Mouse (Mus musculus) mature B cell (primary cell): ENCODE data around the gene Elmo1.

Experiments used
- in situ Hi-C: fragments of 300-500 bp; cut with MboI; formaldehyde crosslinking; loops from 2 replicates; pipeline ENCODE4 v1.14.3; 2019

Elmo1 gene

DNA sequence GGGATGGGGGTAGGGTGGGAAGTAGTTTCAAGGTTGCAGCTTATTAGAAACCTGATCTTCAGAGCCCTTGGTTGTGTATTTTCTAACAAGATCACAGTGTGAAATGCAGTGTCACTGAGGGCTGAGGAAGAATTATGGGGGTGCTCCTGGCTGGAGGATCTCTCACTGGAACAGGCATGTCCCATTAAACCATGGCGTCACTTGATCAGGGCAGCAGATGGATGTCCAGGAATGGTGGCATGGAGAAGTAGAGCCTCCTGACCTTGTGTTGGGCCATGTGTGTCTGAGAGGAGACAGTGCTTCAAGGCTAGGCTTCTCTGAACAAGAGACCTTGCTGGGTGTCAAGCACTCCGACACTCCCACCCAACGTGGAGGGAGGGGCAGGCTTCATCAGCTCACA lies 431.1 kb downstream of the Elmo1 start:
- in situ Hi-C loops, result no loop called here

- in situ Hi-C loops, result no loop called here
Measured at GRCm38 (mm10) chr13:20523671-20524070, 433.3 kb downstream of the Elmo1 start.

DNA sequence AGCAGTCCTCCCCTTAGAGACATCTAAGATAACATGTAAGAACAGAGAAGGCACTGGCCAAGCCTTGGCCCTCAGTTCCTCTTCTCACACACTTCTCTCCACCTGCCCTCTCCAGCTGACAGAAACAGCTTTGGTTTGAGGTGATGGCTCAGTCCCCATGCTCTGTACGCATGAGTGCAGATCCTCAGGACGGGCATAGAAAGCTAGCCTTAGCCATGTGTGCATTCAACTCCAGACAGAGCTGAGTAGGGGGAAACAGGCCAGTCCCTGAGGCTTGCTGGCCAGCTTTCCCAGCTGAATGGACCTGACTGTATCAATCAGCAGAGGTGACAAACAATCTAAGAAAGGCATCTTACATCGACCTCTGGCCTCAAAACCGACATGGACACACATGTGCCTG lies 435.4 kb downstream of the Elmo1 start:
- in situ Hi-C loops, result no loop called here

- in situ Hi-C loops, result no loop called here
Measured at GRCm38 (mm10) chr13:20537053-20537452, 446.7 kb downstream of the Elmo1 start.

DNA sequence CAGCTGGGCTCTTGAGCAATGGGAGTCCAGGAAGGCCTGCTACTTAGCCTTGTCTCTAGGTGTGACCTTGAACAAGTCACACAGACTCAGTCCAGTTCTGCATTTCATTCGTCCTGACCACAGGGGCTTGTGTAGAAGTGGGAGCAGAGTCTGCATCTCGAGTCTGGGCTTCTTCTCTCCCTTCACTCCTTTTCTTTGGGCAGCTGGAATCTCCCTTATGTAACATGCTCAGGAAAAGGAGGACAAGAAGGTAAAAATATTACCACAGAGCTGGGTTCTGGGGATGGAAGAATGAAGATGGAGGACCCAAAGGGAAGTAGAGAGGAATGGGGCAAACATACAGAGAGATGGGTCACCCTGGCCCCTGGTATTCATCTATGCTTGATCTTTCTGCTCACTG lies 447.1 kb downstream of the Elmo1 start:
- in situ Hi-C loops, result no loop called here

- in situ Hi-C loops, result no loop called here
Measured at GRCm38 (mm10) chr13:20538216-20539070, 448.0 kb downstream of the Elmo1 start.

GRCm38 (mm10) chr13:20539631-20540030 lies 449.2 kb downstream of the Elmo1 start:
- in situ Hi-C loops, result no loop called here

- in situ Hi-C loops, result no loop called here
Measured at GRCm38 (mm10) chr13:20546568-20547204, 456.3 kb downstream of the Elmo1 start.

- in situ Hi-C loops, result no loop called here
Measured at GRCm38 (mm10) chr13:20549983-20550382, 459.6 kb downstream of the Elmo1 start.

DNA sequence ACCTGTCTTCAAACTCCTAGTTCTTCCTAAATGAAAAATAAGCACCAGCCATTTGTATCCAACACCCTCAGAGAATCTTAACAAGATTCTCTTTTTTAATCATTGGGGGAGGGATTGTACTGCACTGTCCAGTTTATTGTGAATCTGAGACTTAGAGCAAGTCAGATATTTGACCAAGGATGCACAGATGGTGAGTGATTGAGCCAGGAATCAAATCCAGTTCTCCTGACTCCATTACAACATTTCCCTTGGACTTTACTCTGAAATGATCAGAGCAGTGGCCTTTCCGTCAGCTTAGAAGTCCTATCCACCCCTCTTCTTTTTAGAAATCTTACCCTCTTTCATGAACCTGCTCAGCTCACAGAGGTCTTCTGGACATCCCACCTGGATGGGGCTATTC lies 461.2 kb downstream of the Elmo1 start:
- in situ Hi-C loops, result no loop called here

- in situ Hi-C loops, result no loop called here
Measured at GRCm38 (mm10) chr13:20555853-20556452, 465.6 kb downstream of the Elmo1 start.

GRCm38 (mm10) chr13:20556739-20557138 lies 466.3 kb downstream of the Elmo1 start:
- in situ Hi-C loops, result no loop called here

- in situ Hi-C loops, result no loop called here
Measured at GRCm38 (mm10) chr13:20557156-20557555, 466.8 kb downstream of the Elmo1 start.

DNA sequence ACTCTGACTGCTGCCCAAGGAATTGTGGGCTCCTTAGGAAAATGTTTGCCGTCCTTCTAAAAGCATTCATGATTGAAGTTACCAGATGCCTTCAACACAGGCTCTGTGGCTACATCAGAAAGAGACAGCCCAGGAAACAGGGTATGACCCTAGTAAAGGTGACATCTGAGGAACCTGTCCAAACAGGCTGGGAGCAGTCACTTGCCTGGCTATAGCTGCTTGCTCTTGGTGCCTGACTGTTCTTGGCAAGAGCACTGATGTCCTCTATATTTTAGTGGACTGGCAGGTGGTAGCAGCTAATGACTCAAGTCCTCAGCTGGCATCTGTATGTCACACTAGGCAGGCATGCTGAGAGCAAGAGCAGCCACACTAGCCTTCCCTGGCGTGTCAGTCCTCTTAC lies 468.0 kb downstream of the Elmo1 start:
- in situ Hi-C loops, result no loop called here

GRCm38 (mm10) chr13:20564414-20564813 lies 474.0 kb downstream of the Elmo1 start:
- in situ Hi-C loops, result no loop called here

DNA sequence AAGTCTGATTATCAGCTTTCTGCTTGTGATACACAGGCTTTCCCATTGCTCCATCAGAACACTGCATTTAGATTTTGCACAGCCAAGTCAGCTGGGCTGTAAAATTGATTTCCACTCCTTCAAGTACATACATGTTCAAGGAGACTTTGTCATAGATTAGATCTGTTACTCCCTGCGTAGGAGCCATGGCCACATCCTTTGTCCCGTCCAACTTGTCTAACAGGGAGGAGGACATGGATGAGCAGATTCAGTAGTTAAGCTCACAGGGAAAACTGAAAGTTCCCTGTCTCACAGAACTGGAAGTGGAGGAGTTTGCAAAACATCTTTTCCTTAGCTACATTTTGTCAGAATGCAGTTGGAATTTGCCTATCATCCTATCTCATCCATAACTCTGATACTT lies 484.8 kb downstream of the Elmo1 start:
- in situ Hi-C loops, result no loop called here

DNA sequence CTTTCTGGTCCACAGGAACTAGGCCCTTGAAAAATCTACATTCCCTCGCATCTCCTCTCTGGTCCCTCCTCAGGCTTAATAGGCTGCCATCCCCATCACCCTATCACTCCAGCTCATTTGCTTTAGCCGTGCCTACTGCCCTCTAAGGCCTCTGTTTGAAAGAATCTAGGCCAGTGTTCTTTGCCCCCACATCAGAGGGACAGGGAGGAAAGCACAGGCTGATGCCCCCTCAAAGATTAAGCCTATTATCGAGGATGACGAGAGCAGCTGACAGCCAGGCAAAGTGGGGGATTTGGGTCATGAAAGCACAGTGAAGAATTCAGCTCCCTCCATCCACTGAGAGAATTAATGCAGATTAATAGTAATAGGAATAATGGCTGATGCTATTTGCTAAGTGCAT lies 495.5 kb downstream of the Elmo1 start:
- in situ Hi-C loops, result no loop called here

- in situ Hi-C loops, result no loop called here
Measured at GRCm38 (mm10) chr13:20586462-20586861, 496.1 kb downstream of the Elmo1 start.

DNA sequence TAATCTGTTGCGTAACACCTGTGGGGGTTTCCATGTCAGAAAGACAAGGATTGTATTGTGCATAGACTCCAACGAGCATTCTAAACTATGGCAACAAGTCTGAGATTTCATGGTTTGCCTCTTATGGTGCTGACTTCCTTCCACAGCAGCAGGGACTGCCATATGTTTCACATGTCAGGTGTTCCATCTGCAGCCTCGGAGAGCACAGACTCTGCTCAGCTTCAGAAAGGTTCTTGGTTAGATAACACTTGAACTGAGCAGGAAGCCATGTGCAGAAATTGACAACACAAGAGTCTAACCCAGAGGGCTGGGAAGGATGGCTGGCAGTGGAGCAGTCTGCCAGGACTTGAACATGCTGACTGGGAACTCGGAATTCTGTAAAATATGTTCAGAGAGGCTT lies 500.6 kb downstream of the Elmo1 start:
- in situ Hi-C loops, result no loop called here

- in situ Hi-C loops, result no loop called here
Measured at GRCm38 (mm10) chr13:20597307-20597706, 506.9 kb downstream of the Elmo1 start.

DNA sequence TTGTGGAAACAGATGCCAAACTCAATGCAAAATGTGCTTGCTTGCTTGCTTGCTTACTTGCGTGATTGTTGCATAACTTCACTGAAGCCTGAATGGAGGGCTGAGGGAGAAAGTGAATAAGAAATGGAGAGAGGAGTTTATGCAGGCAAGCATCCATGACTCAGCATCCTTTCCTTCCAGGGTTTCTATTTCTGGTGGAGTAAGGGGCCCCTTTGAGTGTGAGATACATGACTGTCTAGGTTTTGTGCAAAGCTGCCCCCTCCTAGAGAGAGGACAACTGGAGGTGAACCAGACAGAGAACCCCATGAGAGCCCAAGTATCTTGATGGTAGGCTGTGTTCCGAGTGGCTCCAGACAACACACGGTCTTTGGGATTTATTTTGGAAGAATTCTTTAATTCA lies 508.2 kb downstream of the Elmo1 start:
- in situ Hi-C loops, result no loop called here

DNA sequence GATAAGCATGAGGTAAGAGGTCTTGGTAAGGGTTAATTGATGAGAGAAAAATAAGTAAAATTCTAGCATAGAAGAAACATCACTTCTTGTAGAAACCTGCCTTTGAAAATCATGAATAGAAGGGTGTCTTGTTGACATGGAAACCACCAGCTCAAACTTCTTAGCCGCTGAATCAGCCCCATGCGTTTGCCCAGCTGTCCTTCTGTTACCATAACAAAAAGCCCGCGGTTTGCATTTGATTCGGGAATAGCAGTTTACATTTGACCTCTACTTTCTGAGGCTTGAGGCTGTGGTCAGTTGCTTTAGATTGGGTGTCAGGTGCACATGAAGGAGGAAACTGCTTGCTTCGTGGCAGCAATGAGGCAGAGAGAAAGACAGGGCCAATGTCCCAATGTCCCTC lies 509.9 kb downstream of the Elmo1 start:
- in situ Hi-C loops, result no loop called here

GRCm38 (mm10) chr13:20601421-20601820 lies 511.0 kb downstream of the Elmo1 start:
- in situ Hi-C loops, result no loop called here
